Mouse (Mus musculus) limb, embryonic 13.5 days (tissue): ENCODE data around the gene Slc2a3. TPM values are rescaled to one million over a fixed set of nuclear protein-coding genes. Genes with fewer than 3 reads are reported as not detected.

Experiments
- ATAC-seq: fragments of 200-750 bp; cut with Nextera tagmentation; 2 replicates; pipeline ENCODE4 v1.8.0; 2017; ENCODE audit warnings: low read depth, moderate number of reproducible peaks, moderate TSS enrichment; ENCODE audit not compliant: low FRiP score
- H3K27ac ChIP-seq: fragments of 300-500 bp; sonication (generic); 2 replicates; pipeline ENCODE4 v1.5.1; 2015; ENCODE audit warnings: inconsistent platforms, mild to moderate bottlenecking, moderate library complexity
- H3K27me3 ChIP-seq: fragments of 300-500 bp; sonication (generic); 2 replicates; pipeline ENCODE4 v1.6.1; 2015; ENCODE audit warnings: mild to moderate bottlenecking, inconsistent platforms
- H3K36me3 ChIP-seq: fragments of 300-500 bp; sonication (generic); 2 replicates; pipeline ENCODE4 v1.6.1; 2015; ENCODE audit warnings: inconsistent platforms, mild to moderate bottlenecking, moderate library complexity
- H3K4me1 ChIP-seq: fragments of 300-500 bp; sonication (generic); 2 replicates; pipeline ENCODE4 v1.6.1; 2015; ENCODE audit warnings: inconsistent platforms
- H3K4me2 ChIP-seq: fragments of 300-500 bp; sonication (generic); replicated peaks from 2 replicates; pipeline ENCODE4 v1.6.1; 2015; ENCODE audit warnings: inconsistent platforms, mild to moderate bottlenecking, moderate library complexity
- H3K4me3 ChIP-seq: fragments of 300-500 bp; sonication (generic); 2 replicates; pipeline ENCODE4 v1.5.1; 2015; ENCODE audit warnings: moderate library complexity, mild to moderate bottlenecking, inconsistent platforms
- H3K9ac ChIP-seq: fragments of 300-500 bp; sonication (generic); 2 replicates; pipeline ENCODE4 v1.6.1; 2015; ENCODE audit warnings: mild to moderate bottlenecking, inconsistent platforms
- H3K9me3 ChIP-seq: fragments of 300-500 bp; sonication (generic); 2 replicates; pipeline ENCODE4 v1.6.1; 2016; ENCODE audit warnings: inconsistent platforms
- WGBS: fragments of 180-500 bp; shearing (Covaris S2); methylation state at CpG from one replicate; pipeline ENCODE4 v1.1.7; 2015; 5-methylcytosine and 5-hydroxymethylcytosine counted together
- polyA plus RNA-seq: library from polyadenylated mRNA; unstranded; fragments of >200 nt; fragmentation: Nextera tagmentation; extraction: Ambion mirVana; gene quantifications from 2 replicates; pipeline ENCODE4 v1.2.1, GENCODE M21; 2015

Slc2a3 gene
- polyA plus RNA-seq, 1 experiment from 2014 or later: 83.0 TPM

DNA sequence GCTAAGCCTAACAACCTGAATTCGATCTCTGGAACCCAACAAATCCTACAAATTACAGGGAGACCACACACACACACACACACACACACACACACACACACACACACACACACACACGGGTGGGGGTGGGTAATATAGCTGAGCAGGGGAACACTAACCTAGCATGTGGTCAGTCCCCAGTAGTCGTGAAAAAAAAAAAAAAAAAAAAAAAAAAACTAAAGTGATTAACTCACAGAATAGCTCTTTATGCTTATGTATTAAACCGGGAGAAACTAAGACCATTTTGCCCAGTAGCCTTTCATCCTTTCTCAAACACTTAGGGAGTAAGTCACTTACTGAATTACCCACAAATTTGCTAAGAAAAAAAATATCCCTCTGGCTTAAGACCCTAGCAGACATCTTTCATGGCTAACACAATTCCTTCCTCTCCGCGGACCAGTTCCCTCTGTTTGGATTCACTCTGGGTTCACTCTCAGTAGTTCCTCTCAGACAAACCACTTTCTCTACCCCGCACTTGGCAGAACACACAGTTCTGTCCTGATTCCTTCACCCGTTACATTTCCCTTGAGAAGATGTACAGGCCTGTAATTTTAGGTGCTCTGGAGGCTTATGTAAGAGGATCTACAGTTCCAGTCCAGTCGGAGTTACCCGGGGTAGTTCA lies 670 bp downstream of the Slc2a3 start:
- no peak overlapping the region for H3K27ac ChIP-seq
- 32% methylated on average over 10 of the region's 10 CpGs for WGBS
- ATAC-seq: no peak

DNA sequence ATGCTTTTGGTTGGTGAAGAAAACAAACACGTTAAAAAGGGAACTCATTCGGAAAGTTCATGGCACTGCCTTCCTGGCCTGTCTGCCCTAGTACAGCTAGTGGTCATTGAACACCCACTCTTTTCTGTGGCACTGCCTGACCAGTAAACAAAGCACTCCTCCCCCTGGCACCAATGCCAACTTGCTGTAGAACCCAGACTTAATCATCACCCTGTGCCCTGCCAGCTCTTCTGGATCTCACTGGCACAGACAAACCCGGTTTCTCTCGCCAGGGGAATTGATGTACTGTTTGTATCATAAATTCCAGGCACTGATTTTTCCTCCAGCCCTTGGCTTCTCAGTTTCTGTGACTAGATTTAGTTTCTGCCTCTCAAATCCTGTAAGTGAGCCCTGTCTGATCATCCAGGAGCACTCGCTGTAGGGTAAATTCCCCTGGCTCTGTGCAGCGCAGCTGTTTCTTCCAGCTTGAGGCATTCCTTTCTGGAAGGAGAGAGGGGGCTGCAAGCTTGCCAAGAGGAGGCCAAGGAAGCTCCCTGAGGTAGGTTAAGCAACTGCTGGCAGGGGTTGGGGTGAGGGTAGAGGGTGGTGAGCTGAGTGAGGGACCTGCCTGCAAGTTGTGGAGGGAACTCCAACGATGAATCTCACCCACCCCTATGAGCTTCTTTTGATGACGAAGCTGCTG lies 6.0 kb downstream of the Slc2a3 start:
- Histone ChIP-seq H3K4me3 (no peak overlapping the region), H3K9ac (no peak overlapping the region), H3K4me1 (no peaks in the 10 kb centered on the region), H3K27me3 (no peaks in the 10 kb centered on the region), H3K27ac (peak overlapping the region; percentile 22; the same call in 1 of the 2 replicates), H3K4me2 (no peak overlapping the region), H3K9me3 (no peaks in the 10 kb centered on the region), H3K36me3 (no peaks in the 10 kb centered on the region)
- WGBS: 65% methylated on average over 8 of the region's 8 CpGs
- ATAC-seq: 0 out of 2 replicates have a peak, but pooled peaks have one; percentile 44

More for the DNA sequence above, 670 bp downstream of the Slc2a3 start:
- no peaks in the 10 kb centered on the region for H3K36me3 ChIP-seq
- peak overlapping the region; percentile 59 for H3K4me3 ChIP-seq
- no peaks in the 10 kb centered on the region for H3K27me3 ChIP-seq
- H3K9ac ChIP-seq: peak overlapping the region; percentile 79
- H3K4me2 ChIP-seq: peak overlapping the region; percentile 92
- H3K4me1 ChIP-seq: peaks cover 13% of the 10 kb centered on the region
- H3K9me3 ChIP-seq: no peaks in the 10 kb centered on the region

DNA sequence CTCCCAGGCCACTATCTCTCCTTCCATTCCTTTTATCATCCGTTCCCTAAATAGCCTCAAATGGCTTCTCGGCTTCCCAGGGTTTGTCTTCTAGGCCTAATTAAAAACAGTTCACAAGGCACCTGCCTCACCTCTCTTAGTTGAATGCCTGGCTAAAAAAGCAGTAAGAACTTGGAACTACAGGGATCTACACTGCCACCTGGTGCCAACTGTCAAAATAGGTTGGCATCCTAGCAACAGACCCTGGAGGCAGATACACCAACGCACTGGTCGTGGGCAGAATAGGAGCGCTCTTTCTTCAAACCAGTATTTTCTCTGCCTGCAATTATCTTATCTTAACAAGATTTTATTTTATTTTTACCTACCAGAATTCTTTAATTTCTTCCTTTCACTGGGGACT lies 15.2 kb downstream of the Slc2a3 start:
- H3K9ac ChIP-seq: no peak overlapping the region
- no peak overlapping the region for H3K4me2 ChIP-seq
- 28% methylated on average over 5 of the region's 5 CpGs for WGBS
- H3K27me3 ChIP-seq: no peaks in the 10 kb centered on the region
- H3K4me3 ChIP-seq: no peak overlapping the region
- ATAC-seq: no peak; the same call in 1 of the 2 replicates
- no peaks in the 10 kb centered on the region for H3K36me3 ChIP-seq
- no peaks in the 10 kb centered on the region for H3K4me1 ChIP-seq
- no peak overlapping the region for H3K27ac ChIP-seq
- no peaks in the 10 kb centered on the region for H3K9me3 ChIP-seq

DNA sequence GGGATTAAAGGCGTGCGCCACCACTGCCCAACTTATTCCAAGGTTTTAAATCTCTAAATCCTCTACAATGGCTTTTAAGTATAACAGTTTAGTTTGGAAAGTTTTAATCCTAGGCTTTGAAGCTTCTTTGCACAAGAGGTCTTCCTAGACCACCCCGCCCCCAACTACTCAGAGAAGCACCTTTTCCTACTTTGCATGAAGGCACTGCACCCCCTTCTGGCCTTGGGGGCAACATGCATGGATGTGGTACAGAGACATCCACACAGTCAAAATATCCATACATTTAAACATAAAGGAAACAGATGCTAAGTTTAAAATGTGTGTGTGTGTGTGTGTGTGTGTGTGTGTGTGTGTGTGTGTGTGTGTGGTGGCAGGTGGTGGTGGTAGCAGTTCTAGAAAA lies 16.6 kb downstream of the Slc2a3 start:
- H3K4me3 ChIP-seq: no peak overlapping the region
- no peaks in the 10 kb centered on the region for H3K36me3 ChIP-seq
- H3K27me3 ChIP-seq: no peaks in the 10 kb centered on the region
- H3K4me1 ChIP-seq: no peaks in the 10 kb centered on the region
- no peak overlapping the region for H3K4me2 ChIP-seq
- H3K27ac ChIP-seq: no peak overlapping the region
- no peak overlapping the region for H3K9ac ChIP-seq
- no peak for ATAC-seq
- no peaks in the 10 kb centered on the region for H3K9me3 ChIP-seq
- 92% methylated on average over 3 of the region's 3 CpGs for WGBS

DNA sequence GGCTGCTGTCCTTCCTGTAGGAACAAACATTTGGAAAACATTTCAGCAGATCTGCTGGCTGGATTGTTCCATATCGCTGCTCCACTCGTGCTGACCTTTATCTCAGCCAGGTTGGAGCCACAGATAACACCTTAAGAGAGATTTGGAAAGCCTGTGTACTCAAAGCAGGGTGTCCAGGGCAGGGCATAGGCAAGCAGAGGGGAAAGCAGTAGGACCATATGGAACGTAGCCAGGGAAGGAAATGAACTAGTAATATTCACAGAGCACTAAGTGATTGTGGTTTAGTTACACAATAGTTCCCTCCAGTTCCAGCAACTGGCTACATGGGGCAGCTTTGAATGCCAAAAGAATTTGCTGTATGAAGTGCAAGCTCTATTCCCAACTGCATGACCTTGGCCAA lies 19.3 kb downstream of the Slc2a3 start:
- H3K27ac ChIP-seq: no peak overlapping the region
- no peaks in the 10 kb centered on the region for H3K36me3 ChIP-seq
- H3K4me3 ChIP-seq: no peak overlapping the region
- no peak overlapping the region for H3K9ac ChIP-seq
- no peaks in the 10 kb centered on the region for H3K27me3 ChIP-seq
- H3K9me3 ChIP-seq: no peaks in the 10 kb centered on the region
- no peak for ATAC-seq
- no peaks in the 10 kb centered on the region for H3K4me1 ChIP-seq
- 67% methylated on average over 3 of the region's 3 CpGs for WGBS
- H3K4me2 ChIP-seq: no peak overlapping the region

DNA sequence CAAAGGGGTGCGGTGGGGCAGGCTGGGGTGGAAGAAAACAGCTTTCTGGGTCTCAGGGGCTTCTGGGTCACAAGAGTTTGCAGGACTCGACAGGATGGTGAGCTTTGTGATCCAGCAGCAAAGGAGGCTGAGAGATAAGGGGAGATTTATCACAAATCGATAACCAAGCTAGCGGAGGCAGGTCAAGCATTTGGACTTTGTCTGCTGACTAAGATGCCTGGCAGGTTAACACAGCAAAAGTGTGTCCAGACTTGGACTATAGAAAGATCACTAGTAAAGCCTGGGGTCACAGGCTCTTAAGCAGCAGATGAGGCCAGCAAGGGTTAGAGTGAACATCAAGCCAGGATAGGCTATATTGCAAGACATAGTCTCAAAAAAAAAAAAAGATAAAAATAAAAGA lies 20.3 kb downstream of the Slc2a3 start:
- H3K4me1 ChIP-seq: no peaks in the 10 kb centered on the region
- no peak overlapping the region for H3K4me2 ChIP-seq
- 77% methylated on average over 4 of the region's 4 CpGs for WGBS
- no peaks in the 10 kb centered on the region for H3K27me3 ChIP-seq
- no peaks in the 10 kb centered on the region for H3K36me3 ChIP-seq
- H3K9ac ChIP-seq: no peak overlapping the region
- no peaks in the 10 kb centered on the region for H3K9me3 ChIP-seq
- no peak for ATAC-seq
- H3K4me3 ChIP-seq: no peak overlapping the region
- H3K27ac ChIP-seq: no peak overlapping the region

DNA sequence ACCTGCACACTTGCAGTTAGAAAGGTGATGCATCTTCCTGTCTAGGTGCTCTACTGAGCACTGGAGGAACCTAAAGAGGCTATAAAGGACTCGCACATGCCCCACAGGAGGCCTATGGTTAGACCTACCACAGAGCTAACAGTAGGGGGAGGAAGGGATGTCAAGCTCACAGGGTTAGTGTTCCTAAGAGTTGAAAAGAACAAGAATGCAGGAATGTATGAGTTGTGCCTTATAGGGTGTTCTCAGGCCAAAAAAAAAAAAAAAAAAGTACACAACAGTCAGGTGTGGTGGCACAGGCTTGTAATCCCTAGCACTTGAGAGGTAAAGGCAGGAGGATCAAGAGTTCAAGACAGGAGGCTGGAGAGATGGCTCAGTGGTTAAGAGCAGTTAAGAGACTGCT lies 21.5 kb downstream of the Slc2a3 start:
- Histone ChIP-seq H3K9ac (no peak overlapping the region), H3K4me2 (no peak overlapping the region), H3K36me3 (no peaks in the 10 kb centered on the region), H3K9me3 (no peaks in the 10 kb centered on the region), H3K27me3 (no peaks in the 10 kb centered on the region), H3K27ac (no peak overlapping the region), H3K4me3 (no peak overlapping the region), H3K4me1 (no peaks in the 10 kb centered on the region)
- ATAC-seq: no peak
- 45% methylated on average over 1 of the region's 1 CpGs for whole genome bisulfite sequencing

DNA sequence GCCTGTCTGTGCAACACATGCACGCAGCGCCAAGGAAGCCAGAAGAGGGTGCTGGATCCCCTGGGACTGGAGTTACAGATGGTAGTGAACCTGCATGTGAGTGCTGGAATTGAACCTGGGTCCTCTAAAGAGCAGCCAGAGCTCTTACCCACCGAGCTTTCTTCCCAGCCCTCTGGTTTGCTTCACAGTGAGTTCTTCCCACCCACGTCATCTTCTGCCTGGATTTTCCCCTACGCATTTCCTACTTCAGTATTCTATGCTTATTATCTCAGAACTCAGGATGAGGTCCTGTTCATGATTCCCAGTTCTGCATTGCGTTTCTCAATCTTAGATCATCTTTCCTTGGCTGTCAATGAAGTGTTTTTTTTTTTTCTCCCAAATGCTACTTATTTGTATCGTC lies 25.4 kb downstream of the Slc2a3 start:
- ATAC-seq: no peak
- WGBS: 82% methylated on average over 7 of the region's 7 CpGs
- Histone ChIP-seq H3K4me3 (no peak overlapping the region), H3K4me1 (no peaks in the 10 kb centered on the region), H3K36me3 (no peaks in the 10 kb centered on the region), H3K9ac (no peak overlapping the region), H3K4me2 (no peak overlapping the region), H3K27ac (no peak overlapping the region), H3K9me3 (no peaks in the 10 kb centered on the region), H3K27me3 (no peaks in the 10 kb centered on the region)

DNA sequence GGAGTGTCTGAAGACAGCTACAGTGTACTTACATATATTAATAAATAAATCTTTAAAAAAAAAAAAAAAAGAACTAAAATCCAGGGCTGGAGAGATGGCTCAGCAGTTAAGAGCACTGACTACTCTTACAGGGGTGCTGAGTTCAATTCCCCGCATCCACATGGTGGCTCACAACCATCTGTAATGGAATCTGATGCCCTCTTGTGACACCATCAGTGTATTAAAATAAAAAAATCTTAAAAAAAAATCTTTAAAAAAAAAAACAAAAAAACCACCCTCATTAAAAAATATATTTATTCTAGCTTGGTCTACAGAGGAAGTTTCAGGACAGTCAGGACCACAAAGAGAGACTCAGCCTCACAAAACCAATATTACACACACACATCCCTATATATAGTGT lies 27.1 kb downstream of the Slc2a3 start:
- Histone ChIP-seq H3K27me3 (no peaks in the 10 kb centered on the region), H3K9me3 (no peaks in the 10 kb centered on the region), H3K27ac (no peak overlapping the region), H3K36me3 (no peaks in the 10 kb centered on the region), H3K9ac (no peak overlapping the region), H3K4me1 (no peaks in the 10 kb centered on the region; the same call in 1 of the 2 replicates), H3K4me3 (no peak overlapping the region), H3K4me2 (no peak overlapping the region)
- whole genome bisulfite sequencing: 94% methylated on average over 1 of the region's 1 CpGs
- ATAC-seq: no peak

DNA sequence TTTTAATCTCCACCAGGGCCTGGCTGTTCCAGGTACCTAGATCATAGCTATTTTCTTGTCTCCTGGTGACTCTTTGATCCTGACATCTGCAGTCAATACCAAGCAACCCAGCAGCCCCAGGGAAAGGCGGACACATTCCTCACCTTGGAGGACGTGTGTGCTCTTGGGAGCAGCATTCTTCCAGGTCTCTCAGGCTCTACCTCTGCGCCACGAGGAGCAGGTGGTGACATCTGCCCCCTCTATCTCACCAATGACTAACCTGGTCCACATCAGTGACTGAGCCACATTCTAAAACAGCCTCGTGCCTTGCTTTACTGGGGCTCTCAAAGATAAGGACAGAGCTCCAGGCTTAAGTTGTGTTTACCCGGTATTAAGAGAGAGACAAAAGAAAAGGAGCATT lies 28.7 kb downstream of the Slc2a3 start:
- ATAC-seq: no peak
- Histone ChIP-seq H3K36me3 (no peaks in the 10 kb centered on the region), H3K4me2 (no peak overlapping the region), H3K4me3 (no peak overlapping the region), H3K27me3 (no peaks in the 10 kb centered on the region), H3K4me1 (peaks cover 12% of the 10 kb centered on the region), H3K9ac (no peak overlapping the region), H3K9me3 (no peaks in the 10 kb centered on the region), H3K27ac (no peak overlapping the region)
- 44% methylated on average over 6 of the region's 6 CpGs for WGBS

DNA sequence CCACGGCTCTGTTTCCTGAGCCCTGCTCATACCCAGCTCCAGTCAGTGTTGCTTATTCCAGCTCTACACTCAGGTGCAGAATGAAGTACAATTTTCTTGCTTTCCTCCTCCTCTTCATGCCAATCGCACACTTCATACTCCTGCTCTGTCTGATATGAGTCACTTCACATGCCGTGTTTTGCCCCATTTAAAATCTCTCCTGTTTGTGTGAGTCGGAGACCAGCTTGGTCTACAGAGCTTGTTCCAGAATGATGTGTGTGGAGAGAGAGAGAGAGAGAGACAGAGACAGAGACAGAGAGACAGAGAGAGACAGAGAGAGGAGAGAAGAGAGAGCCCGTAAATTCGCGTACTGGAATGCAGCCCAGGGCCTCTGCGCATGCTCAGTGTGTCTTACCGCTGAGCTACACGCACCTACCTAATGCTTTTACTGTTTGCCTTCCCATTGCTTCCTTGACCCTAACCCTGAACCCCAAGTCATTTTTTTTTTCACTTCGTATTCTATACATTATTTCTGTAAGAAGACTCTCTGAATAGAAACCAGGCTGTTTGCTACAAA lies 30.6 kb downstream of the Slc2a3 start:
- ATAC-seq: no peak
- 88% methylated on average over 11 of the region's 11 CpGs for WGBS

DNA sequence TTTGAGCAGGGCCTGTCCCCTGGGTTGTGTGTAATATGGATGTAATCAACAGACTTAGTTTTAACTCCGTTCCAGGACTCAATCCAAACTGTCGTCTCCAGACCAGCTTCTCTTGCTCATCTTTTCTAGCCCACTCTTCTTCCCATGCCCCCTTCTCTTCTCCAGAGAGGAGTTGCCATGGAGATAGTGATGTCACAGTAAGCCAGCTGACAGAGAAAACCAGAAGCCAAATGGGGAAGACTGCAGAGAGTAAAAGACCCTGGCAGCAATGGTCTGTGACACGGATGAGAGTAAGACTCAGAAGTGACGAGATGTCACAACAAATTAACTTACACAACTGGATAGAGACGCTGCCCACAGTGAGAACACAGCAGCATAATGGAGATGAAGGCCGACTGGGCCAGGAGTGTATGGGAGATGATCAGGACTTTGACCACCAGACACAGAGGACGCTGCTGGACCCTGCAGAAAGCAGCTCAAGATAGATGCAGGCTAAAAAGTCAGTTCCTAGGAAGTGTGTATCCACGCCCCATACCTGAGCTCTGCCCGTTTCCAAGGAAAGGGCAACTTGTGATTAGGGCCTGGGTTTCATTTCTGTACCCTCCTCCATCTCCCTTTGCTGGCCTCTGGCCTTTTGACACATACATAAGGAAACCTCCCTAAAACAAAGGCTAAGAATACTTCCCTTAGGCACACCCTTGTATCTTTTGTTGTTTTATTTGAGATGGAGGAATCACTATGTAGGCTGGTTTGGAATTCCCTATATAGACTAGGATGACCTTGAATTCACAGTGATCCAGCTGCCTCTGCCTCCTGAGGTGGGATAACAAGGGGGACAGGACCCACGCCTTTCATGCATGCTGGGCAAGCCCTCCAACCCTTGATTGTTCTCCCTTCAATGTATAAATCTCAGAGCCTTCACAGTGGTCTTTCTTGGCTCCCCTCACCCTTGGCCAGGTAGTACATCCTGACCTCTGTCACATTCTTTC lies 31.4 kb downstream of the Slc2a3 start:
- Histone ChIP-seq H3K4me1 (peaks cover 29% of the 10 kb centered on the region), H3K9me3 (no peaks in the 10 kb centered on the region), H3K4me3 (no peak overlapping the region), H3K36me3 (no peaks in the 10 kb centered on the region), H3K4me2 (no peak overlapping the region), H3K27me3 (no peaks in the 10 kb centered on the region), H3K9ac (no peak overlapping the region), H3K27ac (no peak overlapping the region)
- WGBS: 73% methylated on average over 10 of the region's 10 CpGs
- ATAC-seq: no peak

More for the DNA sequence above, 30.6 kb downstream of the Slc2a3 start:
- H3K9ac ChIP-seq: no peak overlapping the region
- H3K27ac ChIP-seq: no peak overlapping the region
- H3K36me3 ChIP-seq: no peaks in the 10 kb centered on the region
- no peak overlapping the region for H3K4me2 ChIP-seq
- no peak overlapping the region for H3K4me3 ChIP-seq
- no peaks in the 10 kb centered on the region for H3K9me3 ChIP-seq
- no peaks in the 10 kb centered on the region for H3K27me3 ChIP-seq
- peaks cover 22% of the 10 kb centered on the region for H3K4me1 ChIP-seq
